Mouse (Mus musculus) kidney, adult 2 months (tissue): ENCODE data around the gene Nek8.

Experiments
- CTCF ChIP-seq: fragments of 200-500 bp; conservative IDR thresholded peaks from 2 replicates; pipeline ENCODE4 v1.5.1; 2011; ENCODE audit warnings: low read depth, mild to moderate bottlenecking, control low read depth, low read length, moderate library complexity, mixed read lengths; ENCODE audit not compliant: insufficient read depth, insufficient read length
- POLR2A ChIP-seq: fragments of 200-500 bp; IDR thresholded peaks from one replicate; pipeline ENCODE4 v1.6.1; 2011; ENCODE audit warnings: low read depth, low read length, control low read depth

DNA sequence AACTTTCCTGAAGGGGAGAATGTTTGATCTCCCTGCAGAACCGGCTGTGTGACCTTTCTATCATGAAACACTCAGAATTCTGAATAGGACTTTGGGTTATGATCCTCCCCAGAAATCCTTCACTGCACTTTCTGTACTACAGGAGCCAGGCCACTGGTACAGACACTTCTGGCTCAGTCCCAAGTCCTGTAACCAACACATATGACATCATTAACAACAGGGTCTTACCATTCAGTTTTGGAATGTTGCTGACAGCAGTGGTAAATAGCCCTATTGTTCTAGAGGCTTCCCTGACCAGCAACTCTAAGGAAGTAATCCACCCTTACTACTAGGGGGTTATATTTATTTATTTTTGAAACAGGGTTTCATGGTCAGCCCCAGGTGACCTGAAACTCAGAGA, 16.6 kb upstream of the Nek8 start, which contains the start of gene Proca1:
- TF ChIP-seq CTCF (no peak), POLR2A (no peak)
